Mouse (Mus musculus) kidney, embryonic 15.5 days (tissue): ENCODE results near the gene Cyb5rl. TPM values are rescaled to one million over a fixed set of nuclear protein-coding genes. Genes with fewer than 3 reads are reported as not detected.

Experiments used
- ATAC-seq: fragments of 200-750 bp; cut with Nextera tagmentation; replicated peaks from 2 replicates; pipeline ENCODE4 v1.8.0; 2017; ENCODE audit warnings: moderate TSS enrichment; ENCODE audit not compliant: low FRiP score
- H3K27ac ChIP-seq: fragments of 300-500 bp; sonication (generic); 2 replicates; pipeline ENCODE4 v1.5.1; 2015; ENCODE audit warnings: mild to moderate bottlenecking, inconsistent platforms
- H3K27me3 ChIP-seq: fragments of 300-500 bp; sonication (generic); 2 replicates; pipeline ENCODE4 v1.6.1; 2015; ENCODE audit warnings: inconsistent platforms
- H3K36me3 ChIP-seq: fragments of 300-500 bp; sonication (generic); 2 replicates; pipeline ENCODE4 v1.6.1; 2015; ENCODE audit warnings: inconsistent platforms
- H3K4me1 ChIP-seq: fragments of 300-500 bp; sonication (generic); 2 replicates; pipeline ENCODE4 v1.6.1; 2015; ENCODE audit warnings: inconsistent platforms
- H3K4me2 ChIP-seq: fragments of 300-500 bp; sonication (generic); 2 replicates; pipeline ENCODE4 v1.6.1; 2015; ENCODE audit warnings: moderate library complexity, mild to moderate bottlenecking, inconsistent platforms
- H3K4me3 ChIP-seq: fragments of 300-500 bp; sonication (generic); replicated peaks from 2 replicates; pipeline ENCODE4 v1.5.1; 2015; ENCODE audit warnings: mild to moderate bottlenecking, inconsistent platforms
- H3K9ac ChIP-seq: fragments of 300-500 bp; sonication (generic); 2 replicates; pipeline ENCODE4 v1.6.1; 2015; ENCODE audit warnings: mild to moderate bottlenecking, inconsistent platforms
- H3K9me3 ChIP-seq: fragments of 300-500 bp; sonication (generic); replicated peaks from 2 replicates; pipeline ENCODE4 v1.6.1; 2016; ENCODE audit warnings: inconsistent platforms
- WGBS: fragments of 180-500 bp; shearing (Covaris S2); methylation state at CpG from one replicate; pipeline ENCODE4 v1.1.7; 2015; ENCODE audit warnings: mixed read lengths; 5-methylcytosine and 5-hydroxymethylcytosine counted together
- polyA plus RNA-seq: library from polyadenylated mRNA; unstranded; fragments of >200 nt; fragmentation: Nextera tagmentation; extraction: Ambion mirVana; gene quantifications from 2 replicates; pipeline ENCODE4 v1.2.1, GENCODE M21; 2015

Gene Cyb5rl
- polyA plus RNA-seq, 1 experiment from 2014 or later = 12.1 TPM

GRCm38 (mm10) chr4:107136531-107136930, 69.7 kb downstream of the Cyb5rl start:
- WGBS = 37% methylated on average over 3 of the region's 3 CpGs
- Histone ChIP-seq H3K4me1 (peaks cover 76% of the 10 kb centered on the region), H3K4me2 (no peak overlapping the region), H3K27ac (peak overlapping the region; percentile 63), H3K27me3 (no peaks in the 10 kb centered on the region), H3K4me3 (no peak overlapping the region), H3K36me3 (0 out of 2 replicates have a peak, but pooled peaks cover 6% of the 10 kb centered on the region), H3K9me3 (no peaks in the 10 kb centered on the region), H3K9ac (no peak overlapping the region)
- ATAC-seq = no peak

Other genes with a start within 250 kb of the Cyb5rl start
- gene Ssbp3, start 156.3 kb upstream of the Cyb5rl start, polyA plus RNA-seq = 99.4 and 108 TPM in 2 replicates
- gene Mrpl37, start 120 bp upstream of the Cyb5rl start, polyA plus RNA-seq = 108 TPM in 2 replicates
- 0.08 and 0.12 TPM in 2 replicates for gene Cdcp2, start 29.9 kb downstream of the Cyb5rl start, polyA plus RNA-seq
- gene Tmem59, start 111.4 kb downstream of the Cyb5rl start, polyA plus RNA-seq = 455 and 483 TPM in 2 replicates
- gene Tceanc2, start 112.1 kb downstream of the Cyb5rl start, polyA plus RNA-seq = 26.9 and 32.1 TPM in 2 replicates
- not detected in 2 replicates for gene Ldlrad1, start 142.2 kb downstream of the Cyb5rl start, polyA plus RNA-seq
- 97.1 and 99.9 TPM in 2 replicates for gene Lrrc42, start 186.5 kb downstream of the Cyb5rl start, polyA plus RNA-seq
- 40.4 and 40.8 TPM in 2 replicates for gene Hspb11, start 186.6 kb downstream of the Cyb5rl start, polyA plus RNA-seq
- 0.21 and 0.32 TPM in 2 replicates for gene Dio1, start 240.2 kb downstream of the Cyb5rl start, polyA plus RNA-seq
- gene Yipf1, start 247.4 kb downstream of the Cyb5rl start, polyA plus RNA-seq = 51.6 and 54.7 TPM in 2 replicates